Mouse (Mus musculus) gastrocnemius, postnatal 10 days (tissue): ENCODE results near the gene Wdr77. TPM values are rescaled to one million over a fixed set of nuclear protein-coding genes. Genes with fewer than 3 reads are reported as not detected.
A peak's percentile ranks its signal among the peaks of the same experiment; 100 is the strongest.
"Not testable (repeated sequence)": the region's sequence is repeated elsewhere in the genome, so short reads cannot be mapped to it uniquely, and the experiment has no call there.

ENCODE experiments used
- DNase-seq: peaks from one replicate; pipeline ENCODE4 v3.0.0; 2021; ENCODE audit warnings: mixed read lengths
- total RNA-seq, 2 experiments: library from RNA; stranded (reverse); gene quantifications; 2 replicates each; pipeline ENCODE4 v1.2.3; 2021

Wdr77 gene
- total RNA-seq, 2 experiments from 2014 or later: 36.0 to 40.6 TPM

- no peak for DNase-seq
These were observed 7.8 kb upstream of the Wdr77 start for GRCm38 (mm10) chr3:105951348-105951747.

DNA sequence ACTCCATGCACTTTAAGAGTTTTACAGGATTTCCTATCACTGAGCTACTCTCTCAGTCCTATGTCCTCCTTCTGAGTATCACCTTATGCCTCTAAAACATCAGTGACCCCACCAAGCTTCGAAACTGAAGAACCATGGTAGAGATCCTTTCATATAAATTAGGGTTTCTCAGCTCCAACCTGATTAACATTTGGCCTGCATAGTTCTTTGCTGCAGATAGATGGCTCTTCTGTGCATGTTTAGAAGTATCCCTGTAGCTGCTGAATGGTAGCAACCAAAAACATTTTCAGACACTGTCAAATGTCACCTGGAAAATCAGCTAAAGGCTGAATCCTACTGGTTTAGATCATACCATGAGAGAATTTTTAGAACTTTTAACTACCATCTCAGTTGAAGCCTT, 1.9 kb upstream of the Wdr77 start:
- DNase-seq: no peak

DNA sequence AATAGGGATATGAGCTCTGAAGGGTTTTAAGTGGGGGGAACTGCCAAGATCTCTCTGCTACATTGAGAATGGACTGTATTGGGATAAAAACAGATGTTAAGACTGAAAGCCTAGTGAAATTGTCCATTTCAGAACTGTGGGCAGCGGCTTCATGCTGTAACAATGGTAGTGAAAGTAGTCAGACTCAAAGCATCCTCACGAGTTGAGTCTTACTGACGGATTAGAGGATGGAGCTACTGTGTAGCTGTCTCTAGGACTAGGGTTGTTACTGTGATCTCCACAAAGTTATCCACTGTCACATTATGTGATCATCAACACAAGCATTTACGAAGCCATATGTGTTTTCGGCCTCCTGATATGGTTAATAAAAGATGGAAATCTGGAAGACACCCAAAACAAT, 965 bp upstream of the Wdr77 start:
- DNase-seq: no peak

DNA sequence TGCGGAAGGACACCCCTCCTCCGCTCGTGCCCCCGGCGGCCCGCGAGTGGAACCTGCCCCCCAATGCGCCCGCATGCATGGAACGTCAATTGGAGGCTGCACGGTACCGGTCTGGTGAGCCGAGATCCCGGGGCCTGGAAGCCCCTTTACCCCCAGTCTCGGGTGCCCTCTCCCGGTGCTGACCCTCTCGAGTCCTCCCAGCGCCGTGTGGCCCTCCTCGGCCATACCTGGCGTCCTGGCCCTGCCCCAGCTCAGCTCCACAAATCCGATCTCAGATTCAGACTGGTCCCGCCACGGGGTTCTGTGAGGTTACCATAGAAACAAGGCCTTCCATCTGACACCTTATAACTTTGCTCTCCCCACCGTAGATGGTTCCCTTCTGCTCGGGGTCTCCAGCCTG, 416 bp downstream of the Wdr77 start:
- no peak for DNase-seq

DNA sequence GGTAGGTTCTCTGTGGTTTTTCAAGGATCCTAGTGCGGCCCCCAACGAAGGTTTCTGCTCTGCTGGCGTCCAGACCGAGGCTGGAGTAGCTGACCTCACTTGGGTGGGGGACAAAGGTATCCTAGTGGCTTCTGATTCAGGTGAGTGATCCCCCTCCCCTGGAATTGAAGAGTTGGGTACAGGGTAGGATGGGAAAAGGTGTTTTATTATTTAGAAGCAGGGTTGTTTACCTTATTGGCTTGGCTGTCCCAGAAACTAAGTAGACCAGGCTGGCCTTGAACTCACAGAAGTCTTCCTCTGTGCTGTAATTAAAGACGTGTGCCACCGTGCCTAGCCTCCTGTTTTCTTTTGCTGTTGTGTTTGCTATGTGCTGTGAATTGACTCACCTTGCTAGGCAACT, 830 bp downstream of the Wdr77 start, which contains the start of gene Atp5f1:
Gene Atp5f1 (minus strand): TSS at position 101 of the 400 bp plus-strand sequence.
- no peak for DNase-seq

GRCm38 (mm10) chr3:105960700-105961099, 1.5 kb downstream of the Wdr77 start:
- DNase-seq: no peak

DNA sequence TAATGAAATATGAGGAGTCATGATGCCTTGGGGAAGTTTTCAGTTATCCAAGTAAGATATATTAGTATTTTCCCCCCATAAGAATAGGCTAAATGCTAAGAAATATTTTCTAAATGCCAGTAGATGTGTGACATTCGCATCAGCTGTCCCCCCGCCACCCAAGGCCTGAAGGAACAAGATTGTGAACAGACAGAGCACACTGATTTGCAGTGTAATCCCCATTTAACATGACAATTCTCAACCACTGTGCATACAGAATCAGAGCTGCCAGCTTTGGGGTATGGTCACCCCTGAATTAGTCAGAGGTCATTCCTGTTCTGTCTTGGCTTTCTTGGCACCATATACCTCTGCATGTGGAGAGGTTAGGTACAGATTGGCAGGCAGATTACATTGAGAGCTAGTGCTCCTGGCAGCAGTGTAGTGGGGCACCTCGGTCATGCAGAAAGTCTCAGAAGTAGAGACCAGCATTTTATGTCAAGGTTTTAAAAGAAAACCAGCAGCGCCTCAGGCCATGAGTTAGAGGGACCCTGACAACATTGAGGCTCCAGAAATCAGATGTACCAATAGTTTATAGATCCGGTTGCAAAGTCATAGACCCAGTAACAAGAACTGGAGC, 12.8 kb downstream of the Wdr77 start:
- no peak for DNase-seq

- DNase-seq: no peak
These were observed 14.2 kb downstream of the Wdr77 start, which contains the start of gene Ovgp1 for GRCm38 (mm10) chr3:105973411-105973810. Gene Ovgp1 (plus strand): TSS chr3:105973711.

DNA sequence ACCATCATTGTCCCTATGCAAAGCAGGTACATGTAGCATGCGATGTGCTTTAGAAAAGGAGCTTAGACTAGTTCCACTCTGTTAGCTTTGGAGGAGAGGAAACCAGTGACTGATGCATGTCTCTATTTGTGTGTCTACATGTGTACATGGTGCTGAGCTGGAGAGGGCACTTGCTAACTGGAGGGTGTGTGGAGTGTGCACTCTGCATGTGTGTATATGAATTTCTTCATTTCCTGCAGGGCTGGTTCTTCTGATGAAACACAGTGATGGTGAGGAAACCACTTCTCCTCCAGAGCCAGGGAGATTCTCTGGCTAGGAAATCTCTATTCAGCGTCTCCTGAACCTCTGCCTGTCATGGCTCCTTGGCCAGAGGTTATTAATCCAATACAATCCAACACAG, 15.0 kb downstream of the Wdr77 start:
- DNase-seq: no peak

DNA sequence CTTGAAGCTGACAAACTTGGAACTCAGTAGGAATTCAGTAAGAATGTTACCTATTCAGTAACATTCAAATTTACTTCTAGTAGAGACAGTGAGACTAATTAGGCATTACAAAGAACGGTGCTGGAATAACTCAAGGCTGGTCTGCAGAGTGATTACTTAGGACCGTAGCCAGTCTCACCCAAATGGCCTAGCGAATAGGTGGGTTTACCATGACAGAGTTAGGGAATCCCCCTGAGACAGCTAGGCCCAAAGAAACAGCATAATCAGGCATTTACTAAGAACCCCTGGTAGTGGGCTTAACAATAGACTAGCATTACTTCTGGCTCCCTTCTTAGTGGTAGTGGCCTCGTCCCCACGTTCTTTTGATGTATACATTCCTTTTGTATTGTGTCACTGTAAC, 30.4 kb downstream of the Wdr77 start:
- not testable (repeated sequence) for DNase-seq

GRCm38 (mm10) chr3:105991653-105992283, 32.6 kb downstream of the Wdr77 start:
- peak; percentile 61 for DNase-seq

- DNase-seq: no peak
These were observed 35.6 kb downstream of the Wdr77 start for GRCm38 (mm10) chr3:105994730-105995129.

GRCm38 (mm10) chr3:106000707-106001375, 41.7 kb downstream of the Wdr77 start:
- DNase-seq: no peak

DNA sequence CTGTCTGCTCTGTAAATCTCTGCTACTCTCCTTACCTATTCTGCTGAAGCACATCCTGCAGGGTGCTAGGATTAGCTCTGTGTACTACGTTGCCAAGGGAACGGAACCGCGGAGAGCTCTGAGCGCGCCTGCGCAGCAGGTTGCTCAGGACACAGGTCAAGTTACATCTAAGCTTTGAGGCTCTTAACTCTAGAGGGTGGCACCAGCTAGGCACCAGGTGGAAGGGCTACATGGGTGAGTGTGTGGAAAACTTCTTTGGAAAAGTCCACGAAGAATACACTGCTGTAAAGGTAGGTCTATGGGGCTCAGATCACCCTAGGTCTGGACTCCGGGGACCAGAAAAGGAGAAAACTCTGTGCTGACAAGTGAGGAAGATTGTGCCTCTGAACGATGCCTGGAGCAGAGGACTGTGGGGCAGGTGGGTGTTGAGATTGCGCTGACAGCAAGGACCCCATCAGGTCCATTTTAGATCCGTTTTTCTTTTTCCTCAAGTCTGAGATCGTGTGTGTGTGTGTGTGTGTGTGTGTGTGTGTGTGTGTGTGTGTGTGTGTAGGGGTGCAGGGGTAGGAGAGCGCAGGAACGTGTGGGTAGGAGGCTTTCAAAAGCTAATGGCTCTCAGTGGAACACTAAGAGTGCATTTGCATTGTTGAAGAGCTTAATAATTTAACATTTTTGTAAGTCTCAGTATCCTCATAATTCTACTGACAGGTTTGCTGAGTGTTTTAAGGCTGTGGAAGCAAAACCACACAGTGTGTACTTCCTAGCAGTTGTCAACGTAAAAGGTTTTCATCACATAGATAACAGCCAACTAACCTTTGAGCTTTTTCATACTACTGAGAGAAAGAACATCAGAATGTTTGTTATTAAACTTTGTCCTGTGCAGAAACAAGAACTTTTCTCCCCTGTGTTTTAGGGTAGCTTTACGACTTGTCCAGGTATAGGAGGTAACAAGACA, 42.5 kb downstream of the Wdr77 start:
- no peak for DNase-seq

DNA sequence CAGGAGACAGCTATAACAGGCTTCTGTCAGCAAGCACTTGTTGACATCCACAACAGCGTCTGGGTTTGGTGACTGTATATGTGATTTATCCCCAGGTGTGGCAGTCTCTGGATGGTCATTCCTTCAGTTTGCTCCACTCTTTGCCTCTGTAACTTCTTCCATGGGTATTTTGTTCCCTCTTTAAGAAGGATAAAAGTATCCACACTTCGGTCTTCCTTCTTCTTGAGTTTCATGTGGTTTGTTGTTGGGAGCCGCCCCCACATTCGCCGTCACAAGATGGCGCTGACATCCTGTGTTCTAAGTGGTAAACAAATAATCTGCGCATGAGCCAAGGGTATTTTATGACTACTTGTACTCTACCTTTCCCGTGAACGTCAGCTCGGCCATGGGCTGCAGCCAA, 44.2 kb downstream of the Wdr77 start:
- DNase-seq: not testable (repeated sequence)

GRCm38 (mm10) chr3:106014546-106014945, 55.4 kb downstream of the Wdr77 start, which contains the start of gene Pifo:
Gene Pifo (minus strand): TSS chr3:106014646.
- no peak for DNase-seq

Other genes with a start within 250 kb of the Wdr77 start
- 100 to 1,000 TPM; 126 to 130 TPM for gene Rap1a, start 158.0 kb upstream of the Wdr77 start, total RNA-seq
- gene Adora3, start 88.5 kb upstream of the Wdr77 start, total RNA-seq: under 1 TPM; 0.19 to 0.29 TPM
- gene Tmigd3, start 88.5 kb upstream of the Wdr77 start, total RNA-seq: under 1 TPM in 1 of 2 experiments, not detected in 1; 0.36 TPM
- under 1 TPM; 0.35 to 0.52 TPM for gene I830077J02Rik, start 26.7 kb upstream of the Wdr77 start, total RNA-seq
- 100 to 1,000 TPM; 528 to 633 TPM for gene Atp5f1, start 730 bp downstream of the Wdr77 start, total RNA-seq
- 1 to 10 TPM in 1 of 2 experiments, under 1 TPM in 1; 0.49 to 1.7 TPM for gene Ovgp1, start 14.3 kb downstream of the Wdr77 start, total RNA-seq
- not detected for gene Pifo, start 55.3 kb downstream of the Wdr77 start, total RNA-seq
- not detected for gene Chil5, start 73.4 kb downstream of the Wdr77 start, total RNA-seq
- not detected for gene Chia1, start 153.9 kb downstream of the Wdr77 start, total RNA-seq
- 1 to 10 TPM in 1 of 2 experiments, not detected in 1; 2.6 TPM for gene Chil3, start 208.2 kb downstream of the Wdr77 start, total RNA-seq